Mouse (Mus musculus) G1E (cell line): ENCODE data around the gene Taf4.

Source experiments
- CTCF ChIP-seq: IDR thresholded peaks from 2 replicates; pipeline ENCODE4 v1.5.1; 2012; ENCODE audit warnings: low read depth, low read length, inconsistent platforms, mixed read lengths
- TAL1 ChIP-seq: conservative IDR thresholded peaks from 2 replicates; pipeline ENCODE4 v1.6.1; 2012; ENCODE audit warnings: low read depth, low read length, inconsistent platforms, mixed read lengths

DNA sequence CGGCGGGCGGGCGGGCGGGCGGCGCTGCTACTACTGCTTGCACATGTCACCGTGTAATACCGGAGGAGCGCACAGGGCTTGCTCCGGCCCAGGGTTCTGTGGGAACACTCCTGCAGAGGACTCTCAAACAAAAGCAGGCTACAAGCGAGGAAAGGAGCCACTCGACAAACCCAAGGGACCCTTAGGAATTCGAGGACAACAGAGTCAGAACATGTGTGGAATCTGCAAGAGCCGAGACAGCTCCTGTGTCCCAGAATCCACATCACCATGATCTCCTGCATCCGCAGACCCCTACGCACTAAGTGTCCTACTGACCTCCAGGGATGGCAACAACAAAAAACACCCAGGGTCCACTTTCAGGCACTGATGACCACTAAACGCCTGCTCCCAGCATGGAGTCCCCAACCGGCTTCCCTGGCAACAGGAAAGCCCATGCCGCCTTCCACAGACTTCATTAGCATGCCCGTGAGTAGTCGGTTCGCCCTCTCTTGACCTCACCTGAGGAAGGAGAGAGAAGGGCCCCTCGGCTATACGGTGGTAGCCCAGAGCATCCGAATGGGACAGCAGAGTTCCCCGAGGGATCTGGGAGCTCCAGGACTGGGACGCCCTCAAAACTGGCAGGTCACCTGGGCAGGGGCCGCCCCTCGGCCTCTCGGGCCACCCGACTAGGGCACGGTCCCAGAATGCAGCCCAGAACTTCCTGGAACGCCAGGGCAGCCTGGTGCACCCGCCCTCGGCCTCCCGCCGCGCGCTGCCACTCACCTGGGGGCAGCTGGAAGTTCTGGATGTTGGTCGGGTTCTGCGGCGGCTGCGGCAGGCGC is 1.6 kb downstream of the Taf4 start:
- TF ChIP-seq CTCF (no peak), TAL1 (no peak)
